Mouse (Mus musculus): ENCODE results near the gene Ndufaf7. TPM values are rescaled to one million over a fixed set of nuclear protein-coding genes. Genes with fewer than 3 reads are reported as not detected.

Ndufaf7 gene
- polyA plus RNA-seq (2014; fragmentation: Nextera tagmentation; extraction: Ambion mirVana) = 61.3 and 62.8 TPM in 2 replicates

GRCm38 (mm10) chr17:78936466-78937228 is at the start of gene Ndufaf7, which contains the start of gene Cebpz:
Ndufaf7 (plus strand) TSS chr17:78937136.
Cebpz (minus strand) TSS chr17:78937066.
- no peaks in the 10 kb centered on the region for H3K27me3 ChIP-seq (ENCODE audit: control insufficient read depth, insufficient read depth, low read length)
- H3K27ac ChIP-seq (replicated peaks in 1 of 2; ENCODE audit: control insufficient read depth in 1 of 2, insufficient read depth in 1 of 2, low read depth in 2 of 2, low read length in 2 of 2) = peak within 1 kb of the TSS; percentile 29 to 30; a peak in 3 of 4 replicates
- H3K4me3 ChIP-seq (ENCODE audit: control insufficient read depth in 1 of 2, insufficient read depth in 1 of 2, low read depth in 1 of 2, low read length in 2 of 2) = peak within 1 kb of the TSS; percentile 83 to 85
- H3K4me1 ChIP-seq (ENCODE audit: control insufficient read depth in 2 of 2, insufficient read depth in 2 of 2, low read length in 2 of 2) = peaks cover 3 to 18% of the 10 kb centered on the region in 2 experiments; a peak in 3 of 4 replicates
- under 1% methylated on average over 45 of the region's 45 CpGs for WGBS
- H3K9ac ChIP-seq (ENCODE audit: low read length) = peak within 1 kb of the TSS; percentile 85
- peak within 1 kb of the TSS; percentile 88 for H3K4me2 ChIP-seq (ENCODE audit: low read length)
- H3K9me3 ChIP-seq (ENCODE audit: control insufficient read depth, low read length) = no peaks in the 10 kb centered on the region
- peak; percentile 97 for ATAC-seq (ENCODE audit: insufficient number of reproducible peaks, insufficient read depth, low FRiP score, low read depth)
- H3K36me3 ChIP-seq (ENCODE audit: control insufficient read depth, insufficient read depth, low read length) = peaks cover 55% of the 10 kb centered on the region

- Histone ChIP-seq H3K27me3 (ENCODE audit: control insufficient read depth, insufficient read depth, low read length) (no peaks in the 10 kb centered on the region), H3K9me3 (ENCODE audit: control insufficient read depth, low read length) (no peaks in the 10 kb centered on the region), H3K4me1 (ENCODE audit: control insufficient read depth in 2 of 2, insufficient read depth in 2 of 2, low read length in 2 of 2) (no peaks in the 10 kb centered on the region), H3K27ac (replicated peaks in 1 of 2; ENCODE audit: control insufficient read depth in 1 of 2, insufficient read depth in 1 of 2, low read depth in 2 of 2, low read length in 2 of 2) (no peak overlapping the region), H3K9ac (ENCODE audit: low read length) (no peak overlapping the region), H3K4me2 (ENCODE audit: low read length) (no peak overlapping the region), H3K36me3 (ENCODE audit: control insufficient read depth, insufficient read depth, low read length) (no peaks in the 10 kb centered on the region), H3K4me3 (ENCODE audit: control insufficient read depth in 1 of 2, insufficient read depth in 1 of 2, low read depth in 1 of 2, low read length in 2 of 2) (no peak overlapping the region)
- ATAC-seq (ENCODE audit: insufficient number of reproducible peaks, insufficient read depth, low FRiP score, low read depth) = no peak
- 84% methylated on average over 4 of the region's 4 CpGs for WGBS
Observed at GRCm38 (mm10) chr17:78888554-78888953, 48.4 kb upstream of the Ndufaf7 start.

GRCm38 (mm10) chr17:78889184-78889583 is 47.8 kb upstream of the Ndufaf7 start:
- H3K4me1 ChIP-seq (ENCODE audit: control insufficient read depth in 2 of 2, insufficient read depth in 2 of 2, low read length in 2 of 2) = no peaks in the 10 kb centered on the region
- no peak overlapping the region for H3K4me2 ChIP-seq (ENCODE audit: low read length)
- no peak overlapping the region for H3K9ac ChIP-seq (ENCODE audit: low read length)
- H3K9me3 ChIP-seq (ENCODE audit: control insufficient read depth, low read length) = no peaks in the 10 kb centered on the region
- no peak overlapping the region for H3K27ac ChIP-seq (replicated peaks in 1 of 2; ENCODE audit: control insufficient read depth in 1 of 2, insufficient read depth in 1 of 2, low read depth in 2 of 2, low read length in 2 of 2)
- 45% methylated on average over 3 of the region's 3 CpGs for WGBS
- H3K27me3 ChIP-seq (ENCODE audit: control insufficient read depth, insufficient read depth, low read length) = no peaks in the 10 kb centered on the region
- no peaks in the 10 kb centered on the region for H3K36me3 ChIP-seq (ENCODE audit: control insufficient read depth, insufficient read depth, low read length)
- ATAC-seq (ENCODE audit: insufficient number of reproducible peaks, insufficient read depth, low FRiP score, low read depth) = no peak
- H3K4me3 ChIP-seq (ENCODE audit: control insufficient read depth in 1 of 2, insufficient read depth in 1 of 2, low read depth in 1 of 2, low read length in 2 of 2) = no peak overlapping the region

GRCm38 (mm10) chr17:78891020-78891419 is 45.9 kb upstream of the Ndufaf7 start:
- Histone ChIP-seq H3K27ac (replicated peaks in 1 of 2; ENCODE audit: control insufficient read depth in 1 of 2, insufficient read depth in 1 of 2, low read depth in 2 of 2, low read length in 2 of 2) (no peak overlapping the region), H3K9me3 (ENCODE audit: control insufficient read depth, low read length) (no peaks in the 10 kb centered on the region), H3K4me2 (ENCODE audit: low read length) (no peak overlapping the region), H3K4me3 (ENCODE audit: control insufficient read depth in 1 of 2, insufficient read depth in 1 of 2, low read depth in 1 of 2, low read length in 2 of 2) (no peak overlapping the region), H3K4me1 (ENCODE audit: control insufficient read depth in 2 of 2, insufficient read depth in 2 of 2, low read length in 2 of 2) (no peaks in the 10 kb centered on the region; a peak in 2 of 4 replicates), H3K36me3 (ENCODE audit: control insufficient read depth, insufficient read depth, low read length) (no peaks in the 10 kb centered on the region), H3K9ac (ENCODE audit: low read length) (no peak overlapping the region), H3K27me3 (ENCODE audit: control insufficient read depth, insufficient read depth, low read length) (no peaks in the 10 kb centered on the region)
- ATAC-seq (ENCODE audit: insufficient number of reproducible peaks, insufficient read depth, low FRiP score, low read depth) = no peak
- 76% methylated on average over 9 of the region's 9 CpGs for WGBS

- Histone ChIP-seq H3K27ac (replicated peaks in 1 of 2; ENCODE audit: control insufficient read depth in 1 of 2, insufficient read depth in 1 of 2, low read depth in 2 of 2, low read length in 2 of 2) (no peak overlapping the region), H3K4me2 (ENCODE audit: low read length) (0 out of 2 replicates have a peak overlapping the region, but pooled peaks have one; percentile 56), H3K36me3 (ENCODE audit: control insufficient read depth, insufficient read depth, low read length) (no peaks in the 10 kb centered on the region), H3K9ac (ENCODE audit: low read length) (no peak overlapping the region), H3K9me3 (ENCODE audit: control insufficient read depth, low read length) (no peaks in the 10 kb centered on the region), H3K27me3 (ENCODE audit: control insufficient read depth, insufficient read depth, low read length) (no peaks in the 10 kb centered on the region), H3K4me3 (ENCODE audit: control insufficient read depth in 1 of 2, insufficient read depth in 1 of 2, low read depth in 1 of 2, low read length in 2 of 2) (no peak overlapping the region), H3K4me1 (ENCODE audit: control insufficient read depth in 2 of 2, insufficient read depth in 2 of 2, low read length in 2 of 2) (no peaks in the 10 kb centered on the region; a peak in 2 of 4 replicates)
- ATAC-seq (ENCODE audit: insufficient number of reproducible peaks, insufficient read depth, low FRiP score, low read depth) = no peak
- 76% methylated on average over 7 of the region's 7 CpGs for WGBS
Observed at GRCm38 (mm10) chr17:78894991-78895390, 41.9 kb upstream of the Ndufaf7 start.

GRCm38 (mm10) chr17:78895394-78895793 is 41.5 kb upstream of the Ndufaf7 start:
- ATAC-seq (ENCODE audit: insufficient number of reproducible peaks, insufficient read depth, low FRiP score, low read depth) = no peak
- peak overlapping the region; percentile 19 to 30 for H3K4me3 ChIP-seq (ENCODE audit: control insufficient read depth in 1 of 2, insufficient read depth in 1 of 2, low read depth in 1 of 2, low read length in 2 of 2)

GRCm38 (mm10) chr17:78903158-78903557 is 33.8 kb upstream of the Ndufaf7 start:
- H3K4me2 ChIP-seq (ENCODE audit: low read length) = no peak overlapping the region
- no peaks in the 10 kb centered on the region for H3K4me1 ChIP-seq (ENCODE audit: control insufficient read depth in 2 of 2, insufficient read depth in 2 of 2, low read length in 2 of 2)
- ATAC-seq (ENCODE audit: insufficient number of reproducible peaks, insufficient read depth, low FRiP score, low read depth) = no peak
- H3K27me3 ChIP-seq (ENCODE audit: control insufficient read depth, insufficient read depth, low read length) = no peaks in the 10 kb centered on the region
- no peak overlapping the region for H3K27ac ChIP-seq (replicated peaks in 1 of 2; ENCODE audit: control insufficient read depth in 1 of 2, insufficient read depth in 1 of 2, low read depth in 2 of 2, low read length in 2 of 2)
- H3K36me3 ChIP-seq (ENCODE audit: control insufficient read depth, insufficient read depth, low read length) = no peaks in the 10 kb centered on the region
- 79% methylated on average over 2 of the region's 2 CpGs for WGBS
- no peaks in the 10 kb centered on the region for H3K9me3 ChIP-seq (ENCODE audit: control insufficient read depth, low read length)
- no peak overlapping the region for H3K9ac ChIP-seq (ENCODE audit: low read length)
- H3K4me3 ChIP-seq (ENCODE audit: control insufficient read depth in 1 of 2, insufficient read depth in 1 of 2, low read depth in 1 of 2, low read length in 2 of 2) = no peak overlapping the region

More at GRCm38 (mm10) chr17:78895394-78895793, 41.5 kb upstream of the Ndufaf7 start:
- Histone ChIP-seq H3K36me3 (ENCODE audit: control insufficient read depth, insufficient read depth, low read length) (no peaks in the 10 kb centered on the region), H3K9me3 (ENCODE audit: control insufficient read depth, low read length) (no peaks in the 10 kb centered on the region), H3K9ac (ENCODE audit: low read length) (peak overlapping the region; percentile 47; the same call in 1 of the 2 replicates), H3K4me2 (ENCODE audit: low read length) (peak overlapping the region; percentile 56), H3K27me3 (ENCODE audit: control insufficient read depth, insufficient read depth, low read length) (no peaks in the 10 kb centered on the region), H3K27ac (replicated peaks in 1 of 2; ENCODE audit: control insufficient read depth in 1 of 2, insufficient read depth in 1 of 2, low read depth in 2 of 2, low read length in 2 of 2) (no peak overlapping the region), H3K4me1 (ENCODE audit: control insufficient read depth in 2 of 2, insufficient read depth in 2 of 2, low read length in 2 of 2) (no peaks in the 10 kb centered on the region; a peak in 2 of 4 replicates)
- 26% methylated on average over 8 of the region's 8 CpGs for WGBS

All from heart, embryonic 14.5 days (tissue).